Mouse (Mus musculus) cortical plate, adult 2 months (tissue): ENCODE measurements around the gene Alg9.

Experiments
- CTCF ChIP-seq: fragments of 200-500 bp; IDR thresholded peaks from 2 replicates; pipeline ENCODE4 v1.5.1; 2011; ENCODE audit warnings: mild to moderate bottlenecking, control low read depth, low read length; ENCODE audit not compliant: insufficient read depth; ENCODE audit errors: extremely low read depth
- POLR2A ChIP-seq: fragments of 200-500 bp; IDR thresholded peaks from 2 replicates; pipeline ENCODE4 v1.6.1; 2011; ENCODE audit warnings: mild to moderate bottlenecking, low read length, control low read depth; ENCODE audit not compliant: insufficient read depth; ENCODE audit errors: extremely low read depth

- TF ChIP-seq CTCF = no peak
- no peak for TF ChIP-seq POLR2A
Measured at GRCm38 (mm10) chr9:50770011-50770410, 4.8 kb upstream of the Alg9 start.
